Mouse (Mus musculus): Measurements from ENCODE around the gene Hist1h4k.

Hist1h4k gene

DNA sequence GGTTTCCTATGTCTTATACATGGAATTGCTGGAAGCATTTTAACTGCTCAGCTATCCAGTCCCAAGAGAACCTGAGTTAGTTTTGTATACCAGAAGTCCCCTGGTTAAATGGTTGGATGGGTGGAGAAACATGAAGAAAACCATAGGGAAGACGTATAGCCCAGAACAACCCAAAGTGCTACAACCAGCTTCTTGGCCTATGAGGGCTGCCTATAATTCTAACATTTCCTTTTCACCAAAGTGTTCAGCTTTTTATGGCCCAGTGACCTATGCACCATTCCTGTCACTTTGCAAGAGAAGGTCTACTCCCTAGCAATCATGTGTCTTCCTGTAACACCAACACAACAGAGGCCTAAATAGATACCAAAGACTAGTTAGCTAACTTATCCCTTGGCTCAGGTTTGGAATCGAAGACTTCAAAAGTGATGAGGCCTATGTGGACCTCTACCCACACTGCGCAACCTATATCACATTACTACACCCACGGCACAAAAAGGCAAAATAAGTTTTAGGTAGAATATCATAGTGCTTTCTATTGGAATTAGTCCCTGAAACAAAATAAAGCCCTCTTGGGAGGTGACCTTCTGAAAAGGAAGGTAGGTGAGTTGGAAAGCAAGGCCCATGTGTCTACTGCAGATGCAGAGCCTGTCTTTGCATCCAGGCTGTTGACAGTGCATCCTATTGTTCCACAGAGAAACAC is 31.8 kb downstream of the Hist1h4k start:
- DNase-seq (ENCODE audit: low spot score in 2 of 2), result no peak

DNA sequence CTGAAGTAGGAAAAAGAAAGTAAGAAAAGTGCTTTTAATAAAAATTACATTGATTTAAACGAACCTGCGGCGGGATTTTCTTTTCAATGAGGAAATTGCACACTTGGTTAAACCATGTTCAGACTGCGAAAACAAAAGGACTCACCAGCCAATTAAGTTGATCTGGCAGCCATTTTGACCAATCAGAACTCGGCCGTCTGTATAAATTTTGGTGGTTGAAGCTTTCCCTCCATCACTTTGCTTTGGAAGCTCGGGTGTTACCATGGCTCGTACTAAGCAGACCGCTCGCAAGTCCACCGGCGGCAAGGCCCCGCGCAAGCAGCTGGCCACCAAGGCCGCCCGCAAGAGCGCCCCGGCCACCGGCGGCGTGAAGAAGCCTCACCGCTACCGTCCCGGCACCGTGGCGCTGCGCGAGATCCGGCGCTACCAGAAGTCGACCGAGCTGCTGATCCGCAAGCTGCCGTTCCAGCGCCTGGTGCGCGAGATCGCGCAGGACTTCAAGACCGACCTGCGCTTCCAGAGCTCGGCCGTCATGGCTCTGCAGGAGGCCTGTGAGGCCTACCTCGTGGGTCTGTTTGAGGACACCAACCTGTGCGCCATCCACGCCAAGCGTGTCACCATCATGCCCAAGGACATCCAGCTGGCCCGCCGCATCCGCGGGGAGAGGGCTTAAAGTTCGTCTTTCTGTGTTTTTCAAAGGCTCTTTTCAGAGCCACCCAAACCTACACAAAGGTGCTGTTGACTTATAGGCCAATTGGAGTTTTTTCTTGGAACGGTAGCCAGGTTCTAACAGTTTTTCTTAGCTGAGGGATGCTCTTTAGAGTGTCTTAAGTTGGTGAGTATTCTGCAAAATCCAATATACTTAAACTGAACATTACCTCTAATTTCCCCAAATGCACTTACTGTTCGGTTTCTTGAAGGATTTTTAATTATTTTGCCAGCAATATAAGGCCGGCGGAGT is 32.6 kb downstream of the Hist1h4k start, which contains the start of gene Hist1h3h:
Gene Hist1h3h (plus strand): TSS at position 263 of the 961 bp plus-strand sequence.
- peak; percentile 87 to 91 for DNase-seq (ENCODE audit: low spot score in 2 of 2)

DNA sequence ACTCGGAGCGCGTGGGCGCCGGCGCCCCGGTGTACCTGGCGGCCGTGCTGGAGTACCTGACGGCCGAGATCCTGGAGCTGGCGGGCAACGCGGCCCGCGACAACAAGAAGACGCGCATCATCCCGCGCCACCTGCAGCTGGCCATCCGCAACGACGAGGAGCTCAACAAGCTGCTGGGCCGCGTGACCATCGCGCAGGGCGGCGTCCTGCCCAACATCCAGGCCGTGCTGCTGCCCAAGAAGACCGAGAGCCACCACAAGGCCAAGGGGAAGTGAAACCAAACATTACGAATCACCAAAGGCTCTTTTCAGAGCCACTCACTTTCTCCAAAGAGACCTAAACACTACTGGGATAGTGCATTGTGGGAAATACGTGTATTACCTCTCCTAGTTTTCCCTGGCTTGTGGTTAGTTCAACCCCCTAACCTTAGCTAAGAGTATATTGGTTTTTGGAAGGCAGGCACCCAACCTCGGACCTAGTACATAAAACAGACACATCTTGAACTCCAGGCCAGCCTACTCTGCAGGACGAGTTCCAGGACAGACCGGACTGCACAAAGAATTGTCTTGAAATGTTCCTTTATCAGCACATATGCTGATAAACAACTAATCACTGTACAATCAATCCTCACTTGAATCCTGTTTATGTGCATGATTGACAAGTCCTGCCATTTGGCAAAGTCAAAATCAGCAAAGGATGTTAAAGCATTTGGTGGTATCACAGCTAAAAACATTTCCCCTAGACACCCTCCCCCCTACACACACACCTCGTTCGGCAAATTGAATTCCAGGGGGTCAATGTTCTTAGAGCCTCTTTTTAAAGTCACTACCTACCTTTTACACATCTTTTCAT is 33.5 kb downstream of the Hist1h4k start:
- DNase-seq (ENCODE audit: low spot score in 2 of 2), result peak in 1 of 2 experiments; percentile 18

DNA sequence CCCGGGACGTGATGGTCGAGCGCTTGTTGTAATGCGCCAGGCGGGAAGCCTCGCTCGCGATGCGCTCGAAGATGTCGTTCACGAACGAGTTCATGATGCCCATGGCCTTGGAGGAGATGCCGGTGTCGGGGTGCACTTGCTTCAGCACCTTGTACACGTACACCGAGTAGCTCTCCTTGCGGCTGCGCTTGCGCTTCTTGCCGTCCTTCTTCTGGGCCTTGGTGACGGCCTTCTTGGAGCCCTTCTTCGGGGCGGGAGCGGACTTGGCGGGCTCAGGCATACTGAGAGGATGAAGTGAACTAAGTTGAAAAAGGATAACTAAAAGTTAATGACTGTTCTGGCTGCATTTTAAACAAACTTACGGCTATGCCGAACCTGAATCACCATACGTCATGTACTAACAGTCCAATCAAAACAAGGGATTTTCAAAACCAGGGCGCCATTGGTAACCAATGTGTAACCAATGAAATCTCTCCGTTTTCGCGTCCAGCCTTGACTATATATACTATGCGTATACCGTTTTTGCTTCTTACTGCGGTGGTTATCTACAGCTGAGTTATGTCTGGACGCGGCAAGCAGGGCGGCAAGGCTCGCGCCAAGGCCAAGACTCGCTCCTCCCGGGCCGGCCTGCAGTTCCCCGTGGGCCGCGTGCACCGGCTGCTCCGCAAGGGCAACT is 34.3 kb downstream of the Hist1h4k start, which contains the start of the genes Hist1h2bl and Hist1h2ai:
Gene Hist1h2bl (minus strand): TSS at position 280 of the 676 bp plus-strand sequence.
Gene Hist1h2ai (plus strand): TSS at position 559 of the 676 bp plus-strand sequence.
- DNase-seq (ENCODE audit: low spot score in 2 of 2), result peak; percentile 86 to 87

DNA sequence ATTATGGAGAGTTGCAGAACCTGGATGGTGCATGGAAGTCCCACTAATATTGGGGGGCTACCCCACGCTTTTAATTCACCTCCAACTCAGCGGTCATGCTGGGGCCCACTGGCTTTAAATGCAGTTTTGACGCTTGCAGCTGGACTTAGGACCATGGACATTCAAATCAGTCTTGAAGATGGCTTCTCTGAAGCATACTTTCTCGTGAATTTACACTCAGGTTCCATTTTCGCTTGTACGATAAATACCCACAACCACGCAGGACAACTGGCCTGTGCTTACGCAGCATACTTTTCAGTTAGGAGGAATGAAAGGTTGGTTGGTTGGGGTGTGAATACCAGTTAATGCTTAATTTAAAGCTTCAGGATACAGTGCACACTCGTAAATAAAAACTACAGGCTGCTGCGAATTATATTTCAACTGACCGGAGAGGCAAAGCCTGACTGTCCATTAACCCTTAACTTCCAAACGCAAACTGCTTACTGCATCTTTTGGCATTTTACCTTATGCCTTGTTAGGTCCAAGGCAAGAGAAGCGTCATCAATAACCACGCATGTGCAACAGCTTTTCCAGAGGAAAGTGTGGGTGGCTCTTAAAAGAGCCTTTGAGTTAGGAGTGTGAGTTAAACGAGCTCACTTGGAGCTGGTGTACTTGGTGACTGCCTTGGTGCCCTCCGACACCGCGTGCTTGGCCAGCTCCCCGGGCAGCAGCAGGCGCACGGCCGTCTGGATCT is 35.0 kb downstream of the Hist1h4k start:
- DNase-seq (ENCODE audit: low spot score in 2 of 2), result peak; percentile 21 to 27

DNA sequence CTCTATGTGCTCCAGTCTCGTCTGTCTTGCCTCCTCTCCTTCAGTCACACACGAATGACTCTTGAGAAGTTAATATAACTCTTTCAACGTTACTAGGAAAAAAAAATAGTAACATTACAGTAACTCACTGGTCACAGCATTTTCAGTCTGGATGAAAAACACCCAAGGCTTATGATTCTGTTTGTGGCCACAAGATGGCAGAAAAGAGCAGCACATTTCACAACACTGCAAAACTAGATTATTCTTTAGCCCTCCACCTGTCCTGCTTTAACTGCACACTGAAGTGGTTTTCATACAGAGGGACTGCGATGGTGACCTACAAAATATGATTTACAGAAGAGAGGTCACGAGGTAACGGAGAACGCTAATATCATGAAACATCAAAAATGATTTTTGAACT is 35.6 kb downstream of the Hist1h4k start:
- DNase-seq (ENCODE audit: low spot score in 2 of 2), result peak; percentile 37 to 59

DNA sequence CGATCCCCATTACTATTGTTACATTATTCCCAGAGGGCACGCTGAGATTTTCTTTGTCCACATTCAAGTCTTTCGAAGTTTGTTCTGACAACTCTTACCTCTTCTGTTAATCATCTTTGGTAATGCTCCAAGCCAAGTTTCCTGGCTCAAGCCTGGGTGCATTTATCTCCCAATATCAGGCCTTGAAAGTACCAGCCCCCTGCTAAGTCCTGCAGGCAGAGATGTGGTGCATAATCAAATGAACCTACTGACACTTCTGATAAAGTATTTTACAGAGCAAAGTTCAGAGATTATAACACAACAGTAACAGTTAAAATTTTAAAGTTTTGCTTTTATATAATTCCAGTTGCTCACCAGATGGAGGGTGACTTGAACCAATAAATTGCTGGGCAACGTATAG is 38.6 kb downstream of the Hist1h4k start:
- DNase-seq (ENCODE audit: low spot score in 2 of 2), result no peak

DNA sequence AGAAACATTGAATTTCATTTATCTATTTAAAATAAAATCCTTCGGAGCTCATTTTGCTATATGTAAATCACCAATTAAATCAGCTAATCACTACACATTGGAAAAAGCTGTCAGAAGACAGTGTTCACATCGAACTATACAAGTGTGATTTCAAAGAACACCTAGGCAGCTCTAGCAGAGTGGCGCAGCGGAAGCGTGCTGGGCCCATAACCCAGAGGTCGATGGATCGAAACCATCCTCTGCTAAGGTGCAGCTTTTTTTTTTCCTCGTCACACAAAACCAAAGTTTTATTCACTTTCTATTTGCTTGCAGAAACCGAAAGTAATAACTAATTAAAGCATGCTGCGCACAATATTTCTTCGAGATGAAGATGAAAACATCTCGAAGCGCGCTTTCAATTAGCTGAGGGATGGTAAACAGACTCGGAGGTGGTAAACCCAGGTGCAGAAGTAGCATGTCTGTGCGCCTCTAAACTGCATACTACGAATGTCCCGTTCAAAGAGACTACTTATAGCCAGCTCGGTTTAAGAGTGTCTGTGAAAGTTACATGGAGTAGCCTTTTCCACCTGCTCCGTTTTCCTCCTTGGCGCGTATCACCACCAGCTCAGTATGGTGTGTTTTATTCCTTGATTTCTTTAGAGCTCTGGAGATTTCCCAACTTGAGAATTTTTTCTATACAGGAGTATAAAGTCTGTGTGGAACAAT is 39.3 kb downstream of the Hist1h4k start:
- DNase-seq (ENCODE audit: low spot score in 2 of 2), result peak; percentile 73 to 87

DNA sequence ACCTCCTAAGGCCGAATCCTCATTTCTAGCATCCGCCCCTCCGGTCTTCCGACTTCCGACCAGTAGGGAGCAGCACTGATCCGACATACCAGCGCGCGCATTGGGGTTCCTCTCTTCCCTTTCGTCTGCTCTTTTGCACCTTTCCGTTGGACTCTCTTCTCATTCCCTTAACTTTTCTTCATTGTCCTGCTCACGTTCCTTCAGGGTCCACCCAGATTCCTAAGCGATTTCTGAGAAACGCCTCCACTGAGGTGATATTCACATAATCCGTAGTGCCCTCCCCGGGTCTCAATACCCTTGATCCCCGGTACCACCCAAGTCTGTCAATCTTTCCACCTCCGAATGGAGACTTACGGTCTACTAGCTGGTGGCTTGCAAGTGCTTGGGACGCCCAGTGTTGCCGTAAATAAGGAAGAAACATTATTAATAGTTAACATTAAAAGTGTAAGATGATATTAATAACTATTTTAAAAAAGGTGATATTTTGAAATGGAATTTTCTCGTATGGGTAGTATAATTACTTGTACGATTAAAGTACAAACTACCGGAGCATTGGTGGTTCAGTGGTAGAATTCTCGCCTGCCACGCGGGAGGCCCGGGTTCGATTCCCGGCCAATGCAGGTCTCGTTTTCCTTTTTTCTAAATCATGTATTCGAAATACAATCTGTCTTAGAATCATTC is 40.1 kb downstream of the Hist1h4k start:
- DNase-seq (ENCODE audit: low spot score in 2 of 2), result peak; percentile 78 to 92

DNA sequence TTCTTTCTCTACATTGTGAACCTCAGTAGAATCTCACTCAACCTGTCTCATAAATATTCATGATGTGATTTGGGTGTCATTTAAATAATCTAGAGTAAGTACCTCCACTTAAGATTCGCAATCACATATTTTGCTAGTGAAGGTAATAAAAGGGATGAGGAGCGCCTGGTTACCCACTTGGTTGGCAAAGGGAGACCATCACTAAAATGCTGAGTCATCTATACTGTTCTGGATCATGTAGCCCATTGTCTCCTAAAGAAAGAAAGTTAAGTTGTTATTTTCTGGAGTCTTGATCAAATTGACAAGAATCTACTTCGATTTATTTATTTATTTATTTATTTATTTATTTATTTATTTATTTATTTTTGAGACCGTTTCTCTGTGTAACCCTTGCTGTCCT is 43.6 kb downstream of the Hist1h4k start:
- DNase-seq (ENCODE audit: low spot score in 2 of 2), result no peak

Data from thymus, postnatal 10 days (tissue).